19 mouse cellular contexts compared by ENCODE assay signal in the genomic region with DNA sequence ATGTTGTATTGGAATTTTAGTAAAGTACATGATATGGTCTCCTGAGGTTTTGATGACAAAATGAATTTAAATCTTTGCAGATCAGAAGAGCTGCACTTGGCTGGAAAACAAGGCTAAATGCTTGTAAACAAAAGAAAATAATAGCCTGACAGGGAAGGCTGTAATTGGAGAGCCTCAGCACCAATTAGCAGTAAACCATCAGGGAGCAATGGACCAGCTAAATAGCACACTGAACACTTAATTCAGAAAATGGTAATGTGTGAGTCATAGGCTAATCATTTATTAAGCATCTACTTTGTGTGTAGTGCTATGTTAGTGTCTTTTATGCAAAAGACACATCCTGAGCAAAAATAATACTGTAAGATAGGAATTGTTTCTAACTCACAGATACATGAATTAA.
DNase-seq lines count a peak whose midpoint lies in the region; ATAC-seq lines count a peak whose summit lies in the region.
"Had no signal": no experiment of that assay in that cellular context is flagged by ENCODE, and none has a peak within 500 bp of the region (broad histone marks: within the 10 kb centered on the region; RNA-seq: fewer than 3 reads in every experiment).

No protein-coding gene starts in this region.

- no peak overlapping the region for H3K4me3 ChIP-seq in hindbrain, embryonic 16.5 days (ENCODE audit: low read length)
- H3K4me3 ChIP-seq in hindbrain, embryonic 11.5 days (ENCODE audit: low read depth, low read length), result no peak overlapping the region
- no peak overlapping the region for H3K4me3 ChIP-seq in forebrain, embryonic 14.5 days (ENCODE audit: low read depth, low read length)
- H3K4me3 ChIP-seq in neural tube, embryonic 15.5 days (replicated peaks), result no peak overlapping the region
- H3K4me3 ChIP-seq: embryonic facial prominence, embryonic 13.5 days; hindbrain, embryonic 15.5 days; limb, embryonic 10.5 days had no signal

- H3K4me1 ChIP-seq in hindbrain, embryonic 16.5 days (ENCODE audit: control insufficient read depth, insufficient read depth, low read depth, low read length), result no peaks in the 10 kb centered on the region
- no peaks in the 10 kb centered on the region for H3K4me1 ChIP-seq in hindbrain, embryonic 11.5 days (replicated peaks; ENCODE audit: control insufficient read depth, insufficient read depth, low read length)
- H3K4me1 ChIP-seq in forebrain, embryonic 14.5 days (ENCODE audit: control insufficient read depth, insufficient read depth, low read length), result no peaks in the 10 kb centered on the region
- H3K4me1 ChIP-seq in neural tube, embryonic 15.5 days, result no peaks in the 10 kb centered on the region
- H3K4me1 ChIP-seq: embryonic facial prominence, embryonic 13.5 days; hindbrain, embryonic 15.5 days; limb, embryonic 10.5 days had no signal

- H3K27me3 ChIP-seq in hindbrain, embryonic 16.5 days (replicated peaks; ENCODE audit: control insufficient read depth, insufficient read depth, low read length), result no peaks in the 10 kb centered on the region
- H3K27me3 ChIP-seq in hindbrain, embryonic 11.5 days (ENCODE audit: control insufficient read depth, insufficient read depth, low read length), result no peaks in the 10 kb centered on the region
- H3K27me3 ChIP-seq in forebrain, embryonic 14.5 days (replicated peaks; ENCODE audit: control insufficient read depth, insufficient read depth, low read length), result no peaks in the 10 kb centered on the region
- H3K27me3 ChIP-seq in neural tube, embryonic 15.5 days (replicated peaks), result no peaks in the 10 kb centered on the region
- H3K27me3 ChIP-seq: embryonic facial prominence, embryonic 13.5 days; hindbrain, embryonic 15.5 days had no signal

- no peak overlapping the region for H3K4me2 ChIP-seq in hindbrain, embryonic 16.5 days (ENCODE audit: low read length)
- H3K4me2 ChIP-seq in hindbrain, embryonic 11.5 days (replicated peaks; ENCODE audit: low read depth, low read length), result no peak overlapping the region
- H3K4me2 ChIP-seq in forebrain, embryonic 14.5 days (ENCODE audit: low read length), result no peak overlapping the region
- H3K4me2 ChIP-seq in neural tube, embryonic 15.5 days, result no peak overlapping the region
- H3K4me2 ChIP-seq: embryonic facial prominence, embryonic 13.5 days; hindbrain, embryonic 15.5 days had no signal

- H3K9me3 ChIP-seq in hindbrain, embryonic 16.5 days (ENCODE audit: control insufficient read depth, low read length), result no peaks in the 10 kb centered on the region
- H3K9me3 ChIP-seq in hindbrain, embryonic 11.5 days (ENCODE audit: control insufficient read depth, low read length), result no peaks in the 10 kb centered on the region
- H3K9me3 ChIP-seq in forebrain, embryonic 14.5 days (replicated peaks; ENCODE audit: control insufficient read depth, low read length), result no peaks in the 10 kb centered on the region
- H3K9me3 ChIP-seq in neural tube, embryonic 15.5 days (replicated peaks), result no peaks in the 10 kb centered on the region
- H3K9me3 ChIP-seq: embryonic facial prominence, embryonic 13.5 days; hindbrain, embryonic 15.5 days; limb, embryonic 10.5 days had no signal

- ATAC-seq in hindbrain, embryonic 16.5 days, result peak; percentile 58
- ATAC-seq in hindbrain, embryonic 11.5 days (ENCODE audit: low FRiP score), result no peak
- peak; percentile 96 for ATAC-seq in forebrain, embryonic 14.5 days
- peak; percentile 73 for ATAC-seq in neural tube, embryonic 15.5 days (ENCODE audit: low FRiP score)

- no peak overlapping the region for H3K9ac ChIP-seq in hindbrain, embryonic 16.5 days (ENCODE audit: low read depth, low read length)
- no peak overlapping the region for H3K9ac ChIP-seq in hindbrain, embryonic 11.5 days (ENCODE audit: low read depth, low read length)
- H3K9ac ChIP-seq in forebrain, embryonic 14.5 days (ENCODE audit: low read length), result no peak overlapping the region
- H3K9ac ChIP-seq in neural tube, embryonic 15.5 days (replicated peaks), result no peak overlapping the region
- H3K9ac ChIP-seq: embryonic facial prominence, embryonic 13.5 days; hindbrain, embryonic 15.5 days had no signal

- H3K36me3 ChIP-seq in hindbrain, embryonic 16.5 days (ENCODE audit: control insufficient read depth, insufficient read depth, low read length), result no peaks in the 10 kb centered on the region
- H3K36me3 ChIP-seq in hindbrain, embryonic 11.5 days (ENCODE audit: control insufficient read depth, insufficient read depth, low read length), result no peaks in the 10 kb centered on the region
- no peaks in the 10 kb centered on the region for H3K36me3 ChIP-seq in forebrain, embryonic 14.5 days (ENCODE audit: control insufficient read depth, insufficient read depth, low read length)
- no peaks in the 10 kb centered on the region for H3K36me3 ChIP-seq in neural tube, embryonic 15.5 days
- H3K36me3 ChIP-seq: embryonic facial prominence, embryonic 13.5 days; hindbrain, embryonic 15.5 days; limb, embryonic 10.5 days had no signal

- no peak for DNase-seq in hindbrain, embryonic 11.5 days (ENCODE audit: low spot score)
- DNase-seq in brain, adult 2 months (ENCODE audit: low read depth, low spot score), result peak; percentile 50
- peak; percentile 82 for DNase-seq in forebrain, embryonic 14.5 days (ENCODE audit: low spot score)
- no peak for DNase-seq in layer of hippocampus, adult 9-10 months (ENCODE audit: low spot score)
- no peak for DNase-seq in embryo, embryonic 9.5 days (ENCODE audit: extremely low spot score)
- DNase-seq in heart, postnatal 4 days, result no peak
- DNase-seq: cerebellum, adult 9-11 months; gastrocnemius, postnatal 36 days; kidney, adult 11 months; layer of hippocampus, adult 9-11 months; lung, adult 18-20 months; lung, postnatal 14 days; right cerebral cortex, adult 18-20 months; thymus, postnatal 14 days had no signal

- H3K27ac ChIP-seq in hindbrain, embryonic 16.5 days (ENCODE audit: low read depth, low read length), result no peak overlapping the region
- H3K27ac ChIP-seq in hindbrain, embryonic 11.5 days (ENCODE audit: low read depth, low read length), result no peak overlapping the region
- H3K27ac ChIP-seq in forebrain, embryonic 14.5 days (ENCODE audit: low read depth, low read length), result no peak overlapping the region
- H3K27ac ChIP-seq in neural tube, embryonic 15.5 days (replicated peaks), result no peak overlapping the region
- H3K27ac ChIP-seq: embryonic facial prominence, embryonic 13.5 days; hindbrain, embryonic 15.5 days; limb, embryonic 10.5 days had no signal

Comparison
In these comparisons a context has a peak if more than half of its experiments do, and no peak if none do; other contexts are left out.
1. DNase-seq: peak in brain, adult 2 months (single experiment) and forebrain, embryonic 14.5 days (single experiment); none in hindbrain, embryonic 11.5 days (single experiment), layer of hippocampus, adult 9-10 months (single experiment), embryo, embryonic 9.5 days (single experiment) and heart, postnatal 4 days (single experiment).